Comparison of ENCODE assay signal across 8 mouse cellular contexts in the genomic region with DNA sequence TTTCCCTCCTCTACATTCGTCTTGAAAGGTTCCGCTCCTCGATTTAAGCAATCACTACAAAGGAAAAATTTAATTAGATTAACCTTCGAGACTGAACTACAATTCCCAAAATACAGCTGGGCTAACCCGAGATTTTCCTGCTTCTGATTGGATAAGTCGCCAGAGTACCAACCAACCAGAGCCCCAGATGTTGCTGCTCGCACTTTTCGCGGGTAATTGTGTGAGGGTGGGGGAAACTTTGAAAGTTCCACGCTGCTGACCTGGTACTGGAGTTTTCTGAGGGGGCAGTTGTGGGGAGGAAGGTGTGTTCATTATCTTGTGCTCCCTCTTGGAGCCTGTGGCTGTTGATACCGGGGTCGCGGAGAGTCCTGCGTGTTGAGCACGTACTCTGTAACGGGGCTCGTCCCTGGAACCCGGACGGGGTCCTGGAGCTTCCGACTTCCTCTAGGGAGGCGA. TPM values are rescaled to one million over a fixed set of nuclear protein-coding genes. Genes with fewer than 3 reads are reported as not detected.
DNase-seq lines count a peak whose midpoint lies in the region; ATAC-seq and TF ChIP-seq lines count a peak whose summit lies in the region.

Gene Rad51b, plus strand, starts transcription at position 162 of the 456 bp plus-strand sequence.

- peak; percentile 85 for ATAC-seq in forebrain, embryonic 14.5 days
- ATAC-seq in neural tube, embryonic 15.5 days (ENCODE audit: low FRiP score): peak; percentile 83

- H3K27ac ChIP-seq in ES-E14 (ENCODE audit: insufficient read depth, low read depth, low read length, poor library complexity, severe bottlenecking): no peak within 1 kb of the TSS
- peak within 1 kb of the TSS; percentile 40; the same call in 1 of the 2 replicates for H3K27ac ChIP-seq in forebrain, embryonic 14.5 days (ENCODE audit: low read depth, low read length)
- peak within 1 kb of the TSS; percentile 82 for H3K27ac ChIP-seq in neural tube, embryonic 15.5 days (replicated peaks)

- 0 out of 4 replicates have a peak, but pooled peaks cover 0 to 2% of the 10 kb centered on the region in 2 experiments for H3K4me1 ChIP-seq in ES-E14 (ENCODE audit: control insufficient read depth in 2 of 2, insufficient read depth in 2 of 2, low read length in 2 of 2, poor library complexity in 1 of 2)
- H3K4me1 ChIP-seq in forebrain, embryonic 14.5 days (ENCODE audit: control insufficient read depth, insufficient read depth, low read length): peaks cover 4% of the 10 kb centered on the region
- H3K4me1 ChIP-seq in neural tube, embryonic 15.5 days: peaks cover 26% of the 10 kb centered on the region

- under 1% methylated on average over 21 of the region's 21 CpGs for WGBS in forebrain, embryonic 14.5 days
- WGBS in neural tube, embryonic 15.5 days: under 1% methylated on average over 21 of the region's 21 CpGs

- peak within 1 kb of the TSS; percentile 94 to 99 for H3K4me3 ChIP-seq in ES-E14 (ENCODE audit: insufficient read depth in 1 of 2, low read depth in 1 of 2, low read length in 2 of 2, poor library complexity in 1 of 2, severe bottlenecking in 1 of 2)
- H3K4me3 ChIP-seq in forebrain, embryonic 14.5 days (ENCODE audit: low read depth, low read length): peak within 1 kb of the TSS; percentile 61
- peak within 1 kb of the TSS; percentile 51 for H3K4me3 ChIP-seq in neural tube, embryonic 15.5 days (replicated peaks)

- in situ Hi-C loops in ES-E14 (cut with MboI; ENCODE audit: low sequenced_read_pairs in 2 of 2, unreplicated experiment in 2 of 2): no loop called here

- peak within 1 kb of the TSS; percentile 92 for H3K9ac ChIP-seq in ES-E14 (ENCODE audit: insufficient read depth, low read depth, low read length, poor library complexity, severe bottlenecking)
- peak within 1 kb of the TSS; percentile 55 for H3K9ac ChIP-seq in forebrain, embryonic 14.5 days (ENCODE audit: low read length)
- H3K9ac ChIP-seq in neural tube, embryonic 15.5 days (replicated peaks): peak within 1 kb of the TSS; percentile 47

- H3K36me3 ChIP-seq in ES-E14 (ENCODE audit: control insufficient read depth, insufficient read depth, low read length, poor library complexity, severe bottlenecking): peaks cover 3% of the 10 kb centered on the region
- H3K36me3 ChIP-seq in forebrain, embryonic 14.5 days (ENCODE audit: control insufficient read depth, insufficient read depth, low read length): peaks cover 4% of the 10 kb centered on the region; the same call in 1 of the 2 replicates
- no peaks in the 10 kb centered on the region for H3K36me3 ChIP-seq in neural tube, embryonic 15.5 days

- intact Hi-C loops in heart, postnatal 14 days (cut with DNase I): no loop called here

- no peaks in the 10 kb centered on the region for H3K9me3 ChIP-seq in ES-E14 (ENCODE audit: control insufficient read depth, insufficient read depth, low read depth, low read length)
- H3K9me3 ChIP-seq in forebrain, embryonic 14.5 days (replicated peaks; ENCODE audit: control insufficient read depth, low read length): no peaks in the 10 kb centered on the region
- H3K9me3 ChIP-seq in neural tube, embryonic 15.5 days (replicated peaks): no peaks in the 10 kb centered on the region

- DNase-seq in ES-E14 (ENCODE audit: low read depth, low spot score): peak; percentile 76
- DNase-seq in cerebellum, adult 11 months: peak; percentile 46
- peak; percentile 96 for DNase-seq in forebrain, embryonic 14.5 days (ENCODE audit: low spot score)
- peak; percentile 62 to 71 for DNase-seq in heart, postnatal 14 days
- peak; percentile 79 for DNase-seq in layer of hippocampus, adult 11-12 months (ENCODE audit: low spot score)
- DNase-seq in lung, adult 18-20 months: peak; percentile 81 to 87
- peak; percentile 86 for DNase-seq in testis, postnatal 14 days (ENCODE audit: low spot score)

- H3K27me3 ChIP-seq in forebrain, embryonic 14.5 days (replicated peaks; ENCODE audit: control insufficient read depth, insufficient read depth, low read length): no peaks in the 10 kb centered on the region
- H3K27me3 ChIP-seq in neural tube, embryonic 15.5 days (replicated peaks): no peaks in the 10 kb centered on the region

- H3K4me2 ChIP-seq in forebrain, embryonic 14.5 days (ENCODE audit: low read length): peak within 1 kb of the TSS; percentile 84
- H3K4me2 ChIP-seq in neural tube, embryonic 15.5 days: peak within 1 kb of the TSS; percentile 88

TF ChIP-seq in ES-E14, 5 proteins besides CTCF, POLR2A, EP300 and RAD21:
- TF ChIP-seq CHD2 (IDR thresholded peaks at IDR 0.05; ENCODE audit: low read depth, low read length) (peak; percentile 86), MAFK (IDR thresholded peaks at IDR 0.05; ENCODE audit: insufficient read depth, low read depth, low read length) (no peak), ZC3H11A (IDR thresholded peaks at IDR 0.05; ENCODE audit: borderline replicate concordance, low read depth, low read length) (no peak), HCFC1 (IDR thresholded peaks at IDR 0.05; ENCODE audit: borderline replicate concordance, insufficient read depth, low read length) (peak; percentile 95)

RNA-seq across cellular contexts. Expression of gene Rad51b, which starts in this region (rescaled TPM):
- total RNA-seq in ES-E14 (2012; rRNA removed): 6.7 and 9.8 TPM in 2 replicates
- polyA plus RNA-seq in forebrain, embryonic 14.5 days (2014; fragmentation: Nextera tagmentation; extraction: Ambion mirVana): 2.6 and 3.5 TPM in 2 replicates
- total RNA-seq in heart, postnatal 14 days (2021): under 1 TPM; 0.79 to 0.88 TPM
- 1.4 and 3.6 TPM in 2 replicates for polyA plus RNA-seq in neural tube, embryonic 15.5 days (2015; fragmentation: Nextera tagmentation; extraction: Ambion mirVana)

Comparison
In these comparisons a context has a peak if more than half of its experiments do, and no peak if none do; other contexts are left out.
1. Peak in DNase-seq in heart, postnatal 14 days; RNA of the gene not detected or under 1 TPM.
2. DNase-seq: peak in every context shown above with its lines; median percentile 96 in forebrain, embryonic 14.5 days; 86 in testis, postnatal 14 days; 84 in lung, adult 18-20 months; 79 in layer of hippocampus, adult 11-12 months; 76 in ES-E14; 66 in heart, postnatal 14 days; 46 in cerebellum, adult 11 months.